Mouse (Mus musculus) heart, embryonic 14.5 days (tissue): ENCODE results near the gene Tmem238l. TPM values are rescaled to one million over a fixed set of nuclear protein-coding genes. Genes with fewer than 3 reads are reported as not detected.

Experiments used
- ATAC-seq: fragments of 200-750 bp; cut with Nextera tagmentation; 2 replicates; pipeline ENCODE4 v1.8.0; 2017; ENCODE audit warnings: low read depth, moderate TSS enrichment; ENCODE audit not compliant: insufficient number of reproducible peaks, insufficient read depth, low FRiP score
- H3K27ac ChIP-seq, 2 experiments: fragments of 200-500 bp in 1 of 2; fragments of 300-500 bp in 1 of 2; sonication (generic) in 1 of 2; replicated peaks in 1 of 2; 2 replicates each; pipeline ENCODE4 v1.5.1; 2012 to 2014; ENCODE audit warnings: low read depth in 2 of 2, low read length in 2 of 2, control low read depth in 1 of 2, mild to moderate bottlenecking in 1 of 2, mixed read lengths in 1 of 2; ENCODE audit not compliant: control insufficient read depth in 1 of 2, insufficient read depth in 1 of 2
- H3K27me3 ChIP-seq: fragments of 300-500 bp; sonication (generic); 2 replicates; pipeline ENCODE4 v1.6.1; 2014; ENCODE audit warnings: mild to moderate bottlenecking, low read length, control low read depth; ENCODE audit not compliant: control insufficient read depth, insufficient read depth
- H3K36me3 ChIP-seq: fragments of 300-500 bp; sonication (generic); 2 replicates; pipeline ENCODE4 v1.6.1; 2014; ENCODE audit warnings: mild to moderate bottlenecking, control low read depth, low read length, mixed read lengths; ENCODE audit not compliant: control insufficient read depth, insufficient read depth
- H3K4me1 ChIP-seq, 2 experiments: fragments of 200-500 bp in 1 of 2; fragments of 300-500 bp in 1 of 2; sonication (generic) in 1 of 2; 2 replicates each; pipeline ENCODE4 v1.6.1; 2012 to 2014; ENCODE audit warnings: low read length in 2 of 2, control low read depth in 1 of 2, mixed read lengths in 1 of 2; ENCODE audit not compliant: control insufficient read depth in 2 of 2, insufficient read depth in 2 of 2
- H3K4me2 ChIP-seq: fragments of 300-500 bp; sonication (generic); 2 replicates; pipeline ENCODE4 v1.6.1; 2014; ENCODE audit warnings: mild to moderate bottlenecking, low read length
- H3K4me3 ChIP-seq, 2 experiments: fragments of 200-500 bp in 1 of 2; fragments of 300-500 bp in 1 of 2; sonication (generic) in 1 of 2; 2 replicates each; pipeline ENCODE4 v1.5.1; 2012 to 2014; ENCODE audit warnings: low read length in 2 of 2, mild to moderate bottlenecking in 2 of 2, control low read depth in 1 of 2, low read depth in 1 of 2, moderate library complexity in 1 of 2; ENCODE audit not compliant: control insufficient read depth in 1 of 2, insufficient read depth in 1 of 2
- H3K9ac ChIP-seq: fragments of 300-500 bp; sonication (generic); 2 replicates; pipeline ENCODE4 v1.6.1; 2014; ENCODE audit warnings: mild to moderate bottlenecking, low read length
- H3K9me3 ChIP-seq: fragments of 300-500 bp; sonication (generic); 2 replicates; pipeline ENCODE4 v1.6.1; 2016; ENCODE audit warnings: low read length, control low read depth; ENCODE audit not compliant: control insufficient read depth
- WGBS: fragments of 180-500 bp; shearing (Covaris S2); extraction: QIAGEN DNeasy Blood & Tissue Kit; methylation state at CpG from one replicate; pipeline ENCODE4 v1.1.7; 2014; 5-methylcytosine and 5-hydroxymethylcytosine counted together
- polyA plus RNA-seq: library from polyadenylated mRNA; unstranded; fragments of >200 nt; fragmentation: Nextera tagmentation; extraction: Ambion mirVana; gene quantifications from 2 replicates; pipeline ENCODE4 v1.2.1, GENCODE M21; 2014

Tmem238l gene
- polyA plus RNA-seq, 1 experiment from 2014 or later: not detected

DNA sequence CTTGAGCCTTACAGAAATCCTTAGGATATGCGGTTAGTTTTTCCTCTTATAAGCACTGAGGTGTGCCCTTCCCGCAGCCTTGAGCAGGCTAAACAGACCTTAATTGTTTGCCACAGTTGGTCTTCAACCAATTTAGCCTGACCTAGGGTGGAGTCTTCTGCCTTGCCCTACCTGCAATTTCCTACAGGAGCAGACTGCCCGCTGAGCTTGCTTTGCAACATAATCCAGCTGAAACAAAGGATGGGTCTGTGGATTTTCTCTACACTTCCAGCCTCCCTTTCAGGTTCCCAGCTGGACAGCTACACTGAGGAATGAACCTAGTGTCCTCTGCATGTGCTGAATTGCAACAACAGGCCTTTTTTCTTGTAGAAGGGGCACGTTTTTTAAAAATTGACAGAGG lies 55.2 kb downstream of the Tmem238l start:
- ATAC-seq: no peak
- Histone ChIP-seq H3K4me1 (peaks cover 7 to 12% of the 10 kb centered on the region in 2 experiments; a peak in 3 of 4 replicates), H3K4me2 (no peak overlapping the region), H3K9ac (no peak overlapping the region), H3K9me3 (no peaks in the 10 kb centered on the region), H3K4me3 (no peak overlapping the region), H3K27ac (no peak overlapping the region), H3K36me3 (no peaks in the 10 kb centered on the region), H3K27me3 (no peaks in the 10 kb centered on the region)
- WGBS: 67% methylated on average over 4 of the region's 4 CpGs

Other genes starting within 250 kb of the Tmem238l start
- 8.6 and 8.9 TPM in 2 replicates for gene Pirt, start 44.7 kb upstream of the Tmem238l start, polyA plus RNA-seq
- gene Tmem220, start 68.5 kb downstream of the Tmem238l start, polyA plus RNA-seq: 1.7 and 2.5 TPM in 2 replicates
- gene Adprm, start 96.0 kb downstream of the Tmem238l start, polyA plus RNA-seq: 17.8 and 20.4 TPM in 2 replicates
- gene Sco1, start 96.0 kb downstream of the Tmem238l start, polyA plus RNA-seq: 20.4 and 23.1 TPM in 2 replicates
- 0.57 TPM in 1 of 2 replicates, not detected in the other for gene Myh3, start 121.7 kb downstream of the Tmem238l start, polyA plus RNA-seq
- not detected in 2 replicates for gene Myh2, start 214.4 kb downstream of the Tmem238l start, polyA plus RNA-seq
- gene Myh1, start 243.4 kb downstream of the Tmem238l start, polyA plus RNA-seq: 0.28 and 0.30 TPM in 2 replicates